Mouse (Mus musculus): ENCODE data around the gene Arfgap3.
A peak's percentile ranks its signal among the peaks of the same experiment; 100 is the strongest.

DNA sequence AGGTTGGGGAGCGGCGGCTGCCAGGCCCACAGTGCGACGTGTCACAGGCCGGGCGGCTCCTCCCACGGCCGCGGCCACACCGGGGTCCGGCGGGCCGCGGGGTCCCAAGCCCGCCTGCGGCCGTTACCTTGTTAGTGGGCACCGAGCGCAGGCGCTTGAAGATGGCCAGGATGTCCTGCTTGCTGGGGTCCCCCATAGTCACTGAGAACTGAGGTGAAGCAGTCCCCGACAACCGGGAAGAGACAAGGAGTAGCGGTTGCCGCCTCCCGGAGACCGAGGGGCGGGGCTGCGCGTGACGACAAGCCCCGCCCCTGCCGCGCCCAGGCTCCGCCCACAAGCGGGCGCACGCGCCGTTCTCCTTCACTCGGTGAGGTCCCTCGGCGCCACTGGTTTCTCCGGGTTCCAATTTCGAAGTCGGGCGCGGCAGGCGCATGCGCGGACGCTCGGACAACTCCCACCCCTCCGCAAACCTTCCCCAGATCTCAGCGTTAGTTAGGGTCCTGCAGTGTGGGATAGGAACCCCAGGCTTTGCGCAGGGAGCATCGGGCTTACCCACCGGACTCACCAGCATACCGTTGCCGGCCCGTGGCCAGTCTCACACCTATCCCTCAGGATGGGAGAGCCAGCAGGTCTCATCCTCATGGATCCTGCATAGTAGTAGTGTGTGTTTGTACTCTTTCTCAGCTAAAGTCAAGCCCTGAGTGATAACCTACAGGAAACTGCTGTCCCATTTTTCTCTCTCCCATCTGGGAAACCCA, at the start of gene Arfgap3:
- no peak for TF ChIP-seq CTCF (IDR thresholded peaks at IDR 0.05; ENCODE audit: low read depth, low read length)
- TF ChIP-seq POLR2A (IDR thresholded peaks at IDR 0.05; ENCODE audit: extremely low read depth, insufficient read depth, low read length), result 0 out of 2 replicates have a peak, but pooled peaks have one; percentile 16
